Mouse (Mus musculus): ENCODE data around the gene Prpf8.

The Prpf8 gene

DNA sequence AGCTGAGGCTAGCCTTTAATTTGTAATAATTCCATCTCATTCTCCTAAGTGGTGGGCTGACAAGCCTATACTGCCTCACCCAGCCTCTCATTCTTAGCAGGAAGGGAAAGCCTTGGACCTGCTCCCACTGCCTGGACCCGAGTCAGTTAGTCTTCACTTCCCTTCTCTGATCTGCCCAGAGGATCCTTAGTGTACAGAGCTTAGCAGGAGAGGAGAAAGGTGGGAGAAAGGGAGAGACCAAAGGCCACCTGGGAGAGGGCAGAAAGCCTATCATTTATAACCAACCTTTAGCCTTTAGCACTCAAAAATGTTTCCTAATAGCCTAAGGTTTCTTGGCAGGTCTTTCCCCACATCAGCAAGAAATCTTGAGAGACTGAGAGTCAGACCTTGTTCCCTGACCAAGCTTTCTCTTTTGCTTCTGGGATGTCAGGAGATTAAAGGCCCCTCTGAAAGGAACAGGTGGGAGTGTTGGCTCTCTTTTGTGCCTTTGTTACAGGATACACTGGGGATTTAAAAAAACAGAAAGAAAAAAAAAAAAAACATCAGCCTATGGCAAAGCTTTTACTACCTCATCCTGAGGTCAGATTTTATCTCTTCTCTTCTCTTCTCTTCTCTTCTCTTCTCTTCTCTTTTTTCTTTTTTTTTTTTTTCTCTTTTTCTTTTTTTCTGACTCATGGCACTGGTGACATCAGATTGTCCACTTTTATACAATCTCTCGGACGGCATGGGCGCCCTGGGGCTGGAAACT, 47.8 kb downstream of the Prpf8 start:
- no peak for DNase-seq (ENCODE audit: low read depth)

DNA sequence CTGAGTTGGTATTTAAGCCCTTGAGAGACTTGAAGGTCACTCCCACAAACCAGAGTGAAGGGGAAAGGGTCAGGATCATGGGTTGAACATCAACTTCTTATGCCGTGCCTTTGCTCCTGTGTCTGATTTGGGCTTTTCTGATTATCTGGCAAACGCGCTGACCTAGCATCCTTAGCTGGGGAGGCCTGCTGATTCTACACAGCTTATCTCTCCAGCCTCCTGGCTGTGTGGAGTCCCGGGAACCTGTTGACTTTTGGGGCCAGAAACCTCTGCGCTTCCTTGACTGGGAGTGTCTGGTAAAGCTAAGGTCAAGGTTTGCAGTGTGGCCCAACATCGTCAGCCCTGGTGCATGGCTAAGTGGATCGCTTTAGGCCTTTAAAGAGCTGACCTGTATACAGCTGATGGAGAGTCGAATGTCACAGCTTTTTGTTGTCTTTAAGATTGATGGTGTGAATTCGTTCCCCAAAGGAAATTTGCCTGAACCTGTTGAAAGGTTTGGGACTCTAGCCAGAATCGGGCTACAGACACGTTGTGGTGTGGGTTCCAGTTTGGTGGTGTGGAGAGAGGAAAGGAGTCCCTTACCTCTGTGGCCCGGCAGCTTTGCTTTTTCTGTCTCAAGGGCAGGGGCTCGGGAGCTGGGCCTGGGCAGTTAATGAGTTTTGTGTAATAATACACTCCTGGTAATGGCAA, 48.6 kb downstream of the Prpf8 start:
- no peak for DNase-seq (ENCODE audit: low read depth)

DNA sequence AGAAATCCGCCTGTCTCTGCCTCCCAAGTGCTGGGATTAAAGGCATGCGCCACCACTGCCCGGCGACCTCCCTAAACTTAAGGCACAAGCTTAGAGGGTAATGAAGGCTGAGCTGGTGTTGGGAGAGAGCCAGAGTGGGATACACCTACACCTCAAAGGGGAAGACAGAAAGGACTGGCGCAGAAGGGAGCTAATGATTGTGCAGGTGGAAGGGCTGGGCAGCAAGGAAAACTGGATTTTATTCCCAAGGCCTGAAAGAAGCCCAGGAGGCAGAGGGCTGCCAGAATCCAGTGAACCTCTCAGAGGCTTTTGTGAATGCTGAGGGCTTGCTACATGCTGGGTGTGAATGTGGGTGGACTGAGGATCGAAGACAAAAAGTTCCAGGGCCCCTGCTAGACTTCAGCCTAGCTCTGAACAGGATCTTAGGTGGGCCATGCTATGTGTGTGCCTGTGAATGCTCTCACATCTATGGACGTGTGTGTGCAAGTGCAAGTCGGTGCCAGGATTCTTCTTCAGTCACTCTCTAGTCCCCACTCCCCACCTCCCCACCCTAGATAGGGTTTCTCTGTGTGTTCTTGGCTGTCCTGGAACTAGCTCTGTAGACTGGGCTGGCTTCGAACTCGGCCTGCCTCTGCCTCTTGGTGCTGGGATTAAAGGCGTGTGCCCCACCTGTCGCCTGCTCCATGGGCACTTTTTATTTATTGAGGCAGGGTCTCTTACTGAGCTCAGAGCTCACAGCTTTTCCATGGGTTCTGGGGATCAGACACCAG, 49.8 kb downstream of the Prpf8 start:
- no peak for DNase-seq (ENCODE audit: low read depth)

DNA sequence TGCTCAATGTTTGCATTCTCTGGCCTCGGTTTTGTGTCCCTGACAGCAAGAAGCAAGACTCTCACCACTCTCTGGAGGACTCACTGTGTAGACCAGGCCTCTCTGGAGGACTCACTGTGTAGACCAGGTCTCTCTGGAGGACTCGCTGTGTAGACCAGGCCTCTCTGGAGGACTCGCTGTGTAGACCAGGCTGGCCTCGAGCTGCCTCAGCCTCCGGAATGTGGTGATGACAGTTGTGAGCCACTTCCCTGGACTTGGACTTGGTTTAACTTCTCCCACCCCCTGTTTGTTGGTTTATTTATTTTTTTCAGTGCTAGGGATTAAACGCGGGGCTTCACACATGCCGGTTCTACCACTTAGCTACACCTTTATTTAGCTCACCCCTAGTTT, 50.4 kb downstream of the Prpf8 start:
- no peak for DNase-seq (ENCODE audit: low read depth)

DNA sequence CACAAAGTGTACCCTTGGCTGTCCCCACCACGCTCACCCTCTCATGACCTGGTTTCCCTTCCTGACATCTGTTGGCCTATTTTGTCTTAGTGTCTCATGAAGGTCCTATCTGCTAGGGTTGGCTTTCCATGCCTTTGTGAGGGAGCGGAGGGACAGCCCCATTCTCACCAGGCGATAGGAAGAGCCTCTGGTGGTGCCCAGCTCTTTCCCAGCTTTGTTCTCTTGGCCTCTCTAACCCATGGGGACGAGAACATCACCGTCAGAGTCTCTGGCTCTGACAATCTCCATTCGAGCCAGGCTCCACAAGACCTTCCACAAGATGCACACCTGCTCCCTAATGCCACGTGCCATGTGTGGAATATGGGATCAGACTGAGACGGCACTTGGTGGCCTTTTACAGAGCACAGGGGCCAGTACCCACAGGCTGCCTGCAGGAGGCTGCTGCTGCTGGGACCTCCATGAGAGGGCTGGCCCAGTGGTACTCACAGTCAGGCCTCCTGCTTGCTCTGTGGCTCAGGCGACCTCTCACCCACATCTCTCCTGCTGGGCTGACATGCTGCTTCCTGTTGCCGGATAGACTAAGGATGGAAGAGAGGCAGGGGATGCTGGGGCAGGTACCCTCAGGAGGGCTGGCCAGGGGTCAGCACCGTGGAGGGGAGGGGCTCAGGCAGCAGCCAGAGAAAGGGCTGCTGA, 51.0 kb downstream of the Prpf8 start:
- DNase-seq (ENCODE audit: low read depth): no peak

DNA sequence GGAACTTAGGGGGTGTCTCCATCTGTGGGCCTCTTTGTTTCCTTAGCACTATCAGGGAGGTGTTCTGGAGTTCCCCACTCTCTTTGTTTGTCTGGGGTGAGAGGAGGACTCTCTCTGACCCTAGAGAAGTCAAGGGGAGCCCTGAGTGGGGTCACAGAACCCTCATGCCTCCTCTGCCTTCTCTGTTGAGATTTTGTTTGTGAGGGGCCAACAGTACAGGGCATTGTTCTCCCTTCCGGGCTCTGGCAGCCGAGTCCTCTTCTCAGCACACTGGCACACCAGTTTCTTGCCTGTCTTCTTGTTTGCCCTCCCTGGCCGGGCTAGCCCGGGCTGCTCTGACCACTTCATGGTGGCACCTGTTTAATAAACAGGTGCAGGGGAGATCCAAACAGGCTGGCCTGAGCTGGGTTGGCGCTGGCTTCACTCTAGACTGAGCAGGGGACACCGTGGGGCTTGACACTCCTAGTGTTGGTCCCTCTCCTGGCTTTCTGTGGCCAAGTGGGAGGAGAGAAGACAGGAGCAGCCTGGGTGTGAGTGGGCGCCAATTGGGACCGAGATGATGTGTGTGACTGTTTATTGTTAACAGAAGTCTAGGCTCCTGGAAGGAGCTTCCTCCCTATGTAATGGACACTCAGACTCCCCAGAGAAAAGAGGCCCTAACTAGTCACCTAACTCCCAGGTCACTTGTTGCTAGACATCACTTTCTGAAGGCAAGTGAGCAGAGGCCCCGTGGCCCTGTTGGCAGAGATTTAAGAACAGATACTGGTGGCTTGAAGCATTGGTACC, 51.8 kb downstream of the Prpf8 start:
- no peak for DNase-seq (ENCODE audit: low read depth)

DNA sequence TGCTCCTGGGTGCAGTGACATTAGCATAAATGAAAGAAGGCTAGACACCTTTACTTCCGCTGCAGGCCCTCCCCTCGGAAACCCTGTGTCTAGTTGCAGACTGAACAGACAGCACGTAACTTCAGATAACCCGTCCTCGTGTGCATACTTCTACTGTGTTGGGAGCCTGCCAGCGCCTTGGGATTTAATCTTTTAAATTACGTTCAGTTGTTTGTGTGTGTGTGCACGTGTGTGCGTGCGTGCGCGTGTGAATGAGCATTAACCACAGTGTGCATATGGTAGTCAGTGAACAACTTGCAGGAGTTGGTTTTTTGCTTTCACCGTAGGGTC, 52.3 kb downstream of the Prpf8 start:
- DNase-seq (ENCODE audit: low read depth): no peak

DNA sequence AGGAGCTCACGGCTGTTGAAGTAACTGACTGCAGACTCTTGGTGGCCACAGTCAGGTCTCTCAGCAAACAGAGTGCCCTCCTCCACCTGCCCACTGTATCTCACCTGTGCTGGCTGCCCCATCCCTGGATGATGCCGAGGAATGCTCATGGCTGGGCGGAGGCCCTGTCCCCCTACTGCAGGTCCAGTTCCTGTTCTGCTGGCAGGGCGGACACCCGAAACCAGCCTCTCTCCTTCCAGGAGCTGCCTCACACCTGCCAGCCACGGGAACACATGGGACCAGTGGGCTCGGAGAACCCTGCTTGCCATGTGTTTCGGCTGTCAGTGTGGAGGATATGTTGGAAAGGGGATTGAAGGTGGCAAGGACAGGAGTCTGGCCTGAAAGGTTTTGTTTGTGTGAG, 53.6 kb downstream of the Prpf8 start:
- no peak for DNase-seq (ENCODE audit: low read depth)

DNA sequence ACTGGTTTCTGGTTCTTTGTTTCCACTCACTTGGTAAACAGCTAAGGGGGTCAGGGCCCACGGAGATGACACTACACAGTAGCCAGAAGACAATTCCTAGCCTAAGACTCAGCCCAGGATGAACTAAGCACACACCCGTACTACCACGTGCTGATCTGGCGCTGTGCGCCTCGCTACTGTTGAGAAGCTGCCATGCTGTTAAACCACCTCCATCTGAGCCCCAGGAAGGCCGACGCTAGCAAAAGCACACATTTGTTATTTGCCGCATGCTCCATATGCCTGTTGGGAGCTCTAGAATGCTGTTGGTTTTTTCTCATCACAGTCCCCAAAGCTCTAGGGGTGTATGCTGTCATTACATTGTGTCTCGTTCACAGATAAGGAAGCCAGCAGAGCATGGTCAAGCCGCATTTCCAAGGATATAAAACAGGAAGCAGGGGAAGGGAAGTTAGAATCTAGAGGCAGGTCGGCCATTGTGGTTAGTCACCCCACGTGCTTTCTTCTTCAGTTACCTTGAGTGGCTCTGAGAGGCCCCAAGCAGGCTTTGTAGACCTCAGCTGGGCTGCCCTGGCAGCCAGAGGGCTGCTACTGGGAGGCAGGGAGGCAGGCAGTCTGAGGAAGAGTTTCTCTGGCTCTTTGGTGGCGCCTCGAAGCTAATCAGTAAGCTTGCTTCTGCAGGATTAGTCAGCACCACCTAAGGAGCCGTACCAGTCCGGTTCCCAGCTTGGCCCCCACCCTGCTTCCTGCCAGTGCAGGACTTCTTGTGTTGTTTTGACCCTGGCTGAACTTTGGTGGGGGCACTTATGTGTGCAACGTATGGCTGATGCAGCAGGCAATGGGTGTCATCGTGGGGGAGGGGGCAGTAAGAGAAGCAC, 54.3 kb downstream of the Prpf8 start:
- DNase-seq (ENCODE audit: low read depth): peak; percentile 80

DNA sequence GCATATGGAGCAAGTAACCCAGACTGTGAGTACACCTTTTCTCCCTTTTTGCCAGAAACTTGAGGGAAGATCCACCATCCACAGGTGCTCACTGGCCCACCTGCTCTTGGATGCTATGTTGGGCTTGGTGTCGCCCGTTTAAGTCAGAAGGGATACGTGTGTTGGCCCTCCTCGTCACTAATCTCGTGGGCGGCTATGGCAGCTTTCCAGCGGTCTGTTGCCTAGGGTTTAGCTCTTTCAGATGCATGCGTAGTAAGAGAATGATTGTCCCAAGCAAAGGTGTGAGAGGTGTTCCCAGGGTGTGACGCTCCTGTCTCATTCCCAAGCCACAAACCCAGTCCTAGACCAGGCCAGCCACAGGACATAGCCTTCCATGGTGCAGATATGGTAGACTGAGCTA, 58.1 kb downstream of the Prpf8 start:
- DNase-seq (ENCODE audit: low read depth): no peak

DNA sequence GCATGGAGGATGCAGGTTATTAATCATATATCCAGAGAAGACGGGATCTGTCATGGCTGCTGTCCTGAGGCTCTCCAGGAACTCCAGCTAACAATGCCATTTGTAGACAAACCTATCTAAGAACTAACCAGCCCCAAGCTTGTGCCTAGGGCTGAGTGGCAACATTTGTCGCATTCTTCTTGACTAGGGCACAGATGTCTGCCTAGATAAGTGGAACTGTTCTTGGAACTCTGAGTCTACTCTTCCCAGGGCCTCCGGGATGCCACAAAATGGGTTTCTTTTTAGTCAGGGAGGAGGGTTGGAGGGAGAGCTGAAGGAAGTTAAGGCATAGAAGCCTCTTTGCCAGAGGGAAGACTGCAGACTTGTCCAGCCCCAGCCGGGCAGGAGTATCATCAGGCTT, 59.4 kb downstream of the Prpf8 start:
- no peak for DNase-seq (ENCODE audit: low read depth)

DNA sequence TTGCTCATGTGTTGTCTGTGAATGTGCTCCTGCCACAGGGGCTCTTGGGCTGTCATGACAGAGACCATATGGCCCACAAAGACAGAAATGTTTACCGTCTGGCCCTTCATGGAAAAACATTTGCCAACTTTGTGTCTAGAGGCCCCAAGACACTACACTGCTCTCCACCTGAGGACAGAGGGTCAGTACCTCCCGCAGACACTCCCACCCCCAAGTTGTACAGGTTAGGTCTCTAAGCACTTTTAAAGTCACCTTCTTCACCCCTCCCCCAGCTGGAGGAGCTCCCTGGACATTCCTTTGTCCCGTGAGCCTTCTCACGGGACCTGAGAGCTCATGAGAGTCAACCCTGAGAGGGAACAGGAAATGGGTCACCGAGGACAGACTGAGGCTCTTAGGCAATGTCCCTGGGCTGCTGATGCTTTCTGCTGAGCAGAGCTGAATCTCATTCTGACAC, 63.1 kb downstream of the Prpf8 start:
- peak; percentile 57 for DNase-seq (ENCODE audit: low read depth)

DNA sequence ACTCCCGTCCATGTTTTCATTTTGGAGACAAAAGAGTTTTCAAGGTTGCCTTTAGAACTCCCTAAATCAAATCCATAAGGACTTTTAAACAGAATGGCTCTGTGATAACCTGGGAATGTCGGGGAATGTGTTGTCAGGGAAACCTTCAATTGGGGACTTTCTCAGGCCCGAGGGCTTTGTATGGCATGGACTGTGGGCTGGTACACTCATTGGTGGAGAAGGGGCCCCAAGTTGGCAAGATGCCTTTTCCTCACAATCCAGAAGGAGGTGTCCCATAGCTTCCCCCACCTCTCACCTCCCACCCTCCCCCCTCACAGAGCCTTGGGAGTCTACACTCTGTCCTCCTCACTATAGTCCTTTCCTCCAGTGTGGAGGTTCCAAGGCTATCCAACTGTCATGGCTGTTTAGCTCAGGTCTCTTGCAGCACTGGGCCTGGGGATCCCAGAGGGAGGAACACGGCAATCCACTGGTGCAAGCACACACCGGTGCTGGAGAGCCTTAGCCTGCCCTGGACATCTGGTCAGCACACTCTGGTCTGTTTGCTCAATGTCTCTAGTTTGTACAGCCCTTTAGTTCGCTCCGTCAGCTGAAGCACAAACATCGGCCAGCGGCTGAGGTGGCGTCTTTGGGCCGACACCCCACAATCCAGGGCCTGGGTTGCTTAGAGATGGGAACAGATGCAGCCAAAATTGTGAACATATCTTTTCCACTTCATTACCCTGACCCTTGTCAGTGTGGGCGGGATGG, 63.8 kb downstream of the Prpf8 start:
- DNase-seq (ENCODE audit: low read depth): no peak

DNA sequence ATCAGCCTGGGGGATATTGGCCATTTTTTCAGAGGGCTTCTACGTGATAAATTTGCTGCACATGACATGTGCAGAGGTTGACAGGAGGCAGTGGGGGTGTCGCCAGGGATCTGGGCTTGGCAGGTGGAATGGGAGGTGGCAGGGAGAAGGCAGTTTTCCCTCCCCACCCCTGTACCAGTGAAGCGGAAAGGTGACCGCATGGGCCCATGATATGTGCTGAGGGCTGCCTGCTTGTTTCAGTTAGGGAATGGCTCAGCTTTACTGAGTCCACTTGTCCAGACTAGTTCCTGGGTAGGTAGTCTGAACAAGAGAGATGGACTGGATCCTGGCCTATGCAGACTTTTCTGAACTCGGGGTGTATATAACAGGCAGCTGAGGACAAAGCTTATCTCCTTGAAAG, 64.7 kb downstream of the Prpf8 start:
- no peak for DNase-seq (ENCODE audit: low read depth)

DNA sequence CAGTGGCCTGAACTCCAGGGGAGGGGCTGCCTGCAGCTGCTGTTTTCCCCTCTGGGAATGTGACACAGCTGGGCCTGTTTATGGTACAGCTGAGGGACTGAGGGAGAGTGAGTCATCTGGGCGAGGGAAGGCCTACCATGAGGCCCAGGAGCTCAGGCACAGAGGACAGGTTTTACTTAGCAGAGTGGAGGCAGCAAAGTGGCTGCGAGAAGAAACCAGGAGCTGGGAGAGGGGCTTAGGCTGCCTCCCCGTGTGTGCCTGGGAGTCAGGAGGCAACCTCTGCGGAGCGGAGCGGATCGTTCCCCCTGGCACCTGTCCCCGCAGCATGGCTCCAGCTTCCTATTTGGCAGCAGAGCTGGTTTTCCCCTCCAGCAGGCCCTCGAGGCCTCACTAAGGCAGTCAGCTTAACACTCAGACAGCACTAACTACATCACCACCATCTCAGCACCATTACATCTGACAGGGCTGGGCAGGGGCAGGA, 65.4 kb downstream of the Prpf8 start:
- no peak for DNase-seq (ENCODE audit: low read depth)

DNA sequence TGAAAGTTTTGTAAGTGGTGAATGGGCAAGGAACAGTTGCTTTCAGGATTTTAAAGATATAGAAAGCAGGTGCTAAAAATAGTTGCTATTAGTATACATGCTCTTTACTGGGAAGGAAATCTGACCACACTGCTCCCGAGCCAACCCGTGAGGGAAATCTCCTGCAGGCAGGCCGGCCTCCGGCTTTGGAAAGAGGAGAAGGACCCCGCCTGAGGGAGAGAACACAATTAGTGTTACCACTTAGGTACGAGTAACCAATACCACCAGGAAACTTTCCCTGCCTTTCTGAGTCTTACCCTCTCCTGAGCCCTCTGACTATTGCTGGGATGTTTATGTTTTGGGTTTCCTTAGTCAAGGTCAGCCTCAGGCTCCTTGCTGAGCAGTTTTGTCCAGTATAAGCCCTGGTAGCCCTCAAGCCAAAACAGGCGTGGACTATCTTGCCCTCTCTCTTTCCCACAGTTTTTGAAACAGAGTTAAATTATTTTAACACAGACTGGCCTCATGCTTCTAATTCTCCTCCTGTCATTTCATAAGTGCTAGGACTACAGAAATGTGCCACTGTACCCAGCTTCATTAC, 66.4 kb downstream of the Prpf8 start:
- no peak for DNase-seq (ENCODE audit: low read depth)

DNA sequence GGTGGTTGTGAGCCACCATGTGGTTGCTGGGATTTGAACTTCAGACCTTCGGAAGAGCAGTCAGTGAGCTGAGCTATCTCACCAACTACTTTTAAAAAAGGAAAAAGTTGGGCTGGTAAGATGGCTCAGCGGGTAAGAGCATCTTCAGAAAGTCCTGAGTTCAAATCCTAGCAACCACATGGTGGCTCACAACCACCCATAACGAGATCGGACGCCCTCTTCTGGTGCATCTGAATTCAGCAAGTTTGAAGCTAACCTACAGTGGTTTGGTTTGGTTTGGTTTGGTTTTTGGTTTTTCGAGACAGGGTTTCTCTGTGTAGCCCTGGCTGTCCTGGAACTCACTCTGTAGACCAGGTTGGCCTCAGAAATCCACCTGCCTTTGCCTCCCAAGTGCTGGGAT, 69.4 kb downstream of the Prpf8 start:
- peak; percentile 47 for DNase-seq (ENCODE audit: low read depth)

DNA sequence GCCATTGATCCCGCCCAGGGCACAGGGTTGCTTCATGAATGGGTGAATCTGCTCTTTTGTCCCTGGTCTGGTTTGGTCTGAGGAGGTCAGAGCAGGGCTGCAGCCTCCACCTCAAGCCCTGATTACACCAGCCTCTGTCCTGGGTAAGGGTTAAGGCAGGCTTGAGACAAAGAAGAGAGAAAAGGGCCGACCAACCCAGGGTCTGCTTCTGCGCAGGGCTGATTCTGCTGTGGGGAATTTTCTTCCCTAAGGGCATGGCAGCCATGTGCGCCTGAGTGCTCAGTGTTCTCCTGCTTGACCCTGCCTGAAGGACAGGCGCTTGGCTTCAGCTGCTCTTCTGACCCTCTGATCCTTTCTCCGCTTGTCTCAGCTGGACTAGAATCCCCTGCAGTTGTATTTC, 70.5 kb downstream of the Prpf8 start:
- DNase-seq (ENCODE audit: low read depth): no peak

DNA sequence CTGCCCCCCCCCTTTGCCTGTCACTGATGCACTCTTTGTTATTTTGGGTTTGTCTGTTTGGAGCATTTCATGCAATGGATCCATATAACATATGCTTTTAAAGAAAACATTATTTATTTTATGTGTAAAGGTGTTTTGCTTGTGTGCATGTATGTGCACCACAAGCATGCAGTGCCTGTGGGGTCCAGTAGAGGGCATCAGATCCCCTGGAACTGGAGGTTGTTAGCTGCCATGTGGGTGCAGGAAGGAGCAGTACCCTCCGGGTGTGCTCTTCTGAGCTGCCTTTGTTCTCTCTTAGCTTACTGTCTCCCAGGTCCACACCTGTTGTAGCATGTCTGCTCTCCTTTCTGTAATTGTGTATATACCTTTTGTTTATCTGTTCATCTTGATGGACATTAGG, 71.5 kb downstream of the Prpf8 start:
- DNase-seq (ENCODE audit: low read depth): peak; percentile 59

Data from 416B (cell line).